Mouse (Mus musculus) activated CD4-positive, CD25-positive, alpha-beta regulatory T cell, adult 4 months (primary cell): Measurements from ENCODE around the gene Ift20. TPM values are rescaled to one million over a fixed set of nuclear protein-coding genes. Genes with fewer than 3 reads are reported as not detected.
"Not testable (repeated sequence)": the region's sequence is repeated elsewhere in the genome, so short reads cannot be mapped to it uniquely, and the experiment has no call there.

ENCODE experiments used
- ATAC-seq: one replicate; pipeline ENCODE4 v1.8.0; 2017
- polyA plus RNA-seq, 2 experiments: library from polyadenylated mRNA; unstranded; fragments of 100-300 nt; shearing (Covaris generic); gene quantifications; one replicate each; pipeline ENCODE4 v1.2.1; 2017

The Ift20 gene
- polyA plus RNA-seq, 2 experiments from 2014 or later, result 114 to 134 TPM

DNA sequence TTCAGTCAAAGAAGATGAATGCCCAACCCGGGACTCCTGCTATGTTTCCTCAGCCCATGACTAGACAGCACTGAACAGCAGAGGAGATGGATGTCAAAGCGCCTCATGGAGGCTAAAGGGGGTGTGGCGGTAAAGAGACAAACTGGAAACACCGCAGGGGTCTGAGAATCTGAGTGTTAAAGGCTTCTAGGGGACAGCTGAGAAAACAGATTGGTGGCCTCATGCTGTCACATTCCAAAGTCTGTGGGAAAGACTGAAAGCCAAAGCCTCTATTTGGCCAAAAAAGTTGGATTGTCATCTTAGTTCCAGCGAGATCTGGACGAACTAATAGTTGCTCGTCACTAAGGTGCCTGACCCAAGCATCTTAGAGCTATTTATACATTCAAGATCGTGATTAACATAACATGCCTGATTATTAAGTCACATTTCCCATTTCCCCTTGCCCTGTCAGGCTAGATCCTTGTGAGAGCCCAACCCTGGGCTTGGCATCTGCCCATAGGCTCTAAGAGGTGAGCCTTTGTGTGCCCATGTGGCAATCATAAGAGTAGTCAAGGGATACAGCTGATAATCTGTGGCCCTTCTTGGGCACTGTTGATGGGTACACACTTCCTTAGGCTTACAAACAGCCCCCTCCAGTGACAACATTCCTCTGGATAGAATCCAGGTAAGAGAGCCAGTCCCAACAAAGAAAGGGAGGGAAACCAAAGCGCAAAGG is 12.8 kb upstream of the Ift20 start:
- ATAC-seq, result no peak

GRCm38 (mm10) chr11:78524838-78525237 is 11.3 kb upstream of the Ift20 start:
- no peak for ATAC-seq

GRCm38 (mm10) chr11:78528714-78529113 is 7.4 kb upstream of the Ift20 start:
- no peak for ATAC-seq

- no peak for ATAC-seq
These were observed 6.2 kb upstream of the Ift20 start for GRCm38 (mm10) chr11:78530001-78530400.

DNA sequence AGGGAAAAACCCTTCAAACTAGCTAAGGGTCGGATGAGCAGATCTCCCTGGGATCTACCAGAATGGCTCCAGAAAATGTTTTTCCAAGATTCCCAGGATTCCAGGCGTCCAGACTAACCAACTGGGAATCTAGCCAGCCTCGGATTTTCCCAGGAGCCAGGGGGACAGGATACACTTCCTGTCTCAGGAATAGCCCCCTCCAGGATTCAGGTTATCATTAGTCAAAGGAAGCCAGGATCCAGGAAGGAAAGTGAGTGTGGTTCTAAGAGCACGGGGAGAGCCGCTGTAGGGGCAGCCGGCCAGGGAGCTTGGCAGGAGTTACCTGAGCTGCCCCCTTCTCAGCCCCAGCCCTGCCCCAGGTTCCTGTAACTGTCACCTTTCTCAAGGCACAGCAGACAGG is 5.1 kb upstream of the Ift20 start:
- no peak for ATAC-seq

- not testable (repeated sequence) for ATAC-seq
These were observed 4.6 kb upstream of the Ift20 start for GRCm38 (mm10) chr11:78531515-78531914.

GRCm38 (mm10) chr11:78534516-78534915 is 1.6 kb upstream of the Ift20 start:
- no peak for ATAC-seq

DNA sequence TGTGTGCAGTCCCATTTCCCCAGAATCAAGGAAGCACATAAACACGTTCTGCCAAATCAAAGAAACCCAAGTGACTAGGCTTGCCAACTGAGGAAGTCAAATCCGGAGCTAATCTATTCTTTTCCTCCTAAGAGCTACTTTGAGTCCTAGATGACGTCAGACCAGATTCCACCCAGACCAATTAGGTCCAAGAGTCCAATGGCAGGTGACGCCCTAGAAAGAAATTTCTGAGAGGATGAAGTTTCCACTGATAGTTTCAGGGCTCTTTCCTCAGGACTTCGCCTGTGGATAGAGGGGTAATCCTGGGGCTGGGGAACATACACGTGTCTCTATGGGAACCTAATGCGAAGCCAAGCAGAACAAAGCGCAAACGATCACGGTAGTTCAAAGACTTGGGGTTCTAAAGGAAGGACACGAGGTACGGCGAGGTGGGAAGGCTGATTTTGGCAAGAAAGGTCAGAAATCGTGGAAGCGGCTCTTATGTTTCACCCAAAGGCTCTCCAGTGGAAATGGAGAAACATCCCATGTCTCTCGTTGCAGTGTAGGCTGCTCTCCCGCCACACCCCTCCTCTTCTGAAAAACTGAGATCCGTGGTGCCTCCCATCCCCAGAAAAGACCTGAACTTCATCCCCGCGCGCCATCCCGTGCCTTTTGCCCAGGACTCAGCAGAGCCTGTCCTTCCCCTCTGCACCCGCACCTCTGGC is 633 bp upstream of the Ift20 start:
- peak; percentile 2 for ATAC-seq

DNA sequence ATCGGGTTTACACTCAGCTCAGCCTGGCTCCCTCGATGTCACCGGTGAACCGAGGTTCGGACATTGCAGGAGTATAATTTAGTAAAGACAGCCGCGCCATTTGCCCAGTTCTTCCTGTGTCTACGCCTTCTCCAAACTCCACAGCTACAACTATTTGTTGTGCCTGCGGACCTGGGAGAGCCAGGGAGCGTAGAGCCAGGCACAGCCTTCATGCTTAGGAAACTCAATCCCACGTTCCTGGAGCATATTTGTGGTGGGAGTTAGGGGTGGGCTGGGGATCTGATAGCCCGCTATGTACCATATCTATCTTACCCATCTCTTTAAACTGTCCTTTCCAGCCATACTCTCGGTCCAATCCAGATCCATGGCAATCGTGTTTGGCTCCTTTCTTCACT is 526 bp downstream of the Ift20 start:
- no peak for ATAC-seq

DNA sequence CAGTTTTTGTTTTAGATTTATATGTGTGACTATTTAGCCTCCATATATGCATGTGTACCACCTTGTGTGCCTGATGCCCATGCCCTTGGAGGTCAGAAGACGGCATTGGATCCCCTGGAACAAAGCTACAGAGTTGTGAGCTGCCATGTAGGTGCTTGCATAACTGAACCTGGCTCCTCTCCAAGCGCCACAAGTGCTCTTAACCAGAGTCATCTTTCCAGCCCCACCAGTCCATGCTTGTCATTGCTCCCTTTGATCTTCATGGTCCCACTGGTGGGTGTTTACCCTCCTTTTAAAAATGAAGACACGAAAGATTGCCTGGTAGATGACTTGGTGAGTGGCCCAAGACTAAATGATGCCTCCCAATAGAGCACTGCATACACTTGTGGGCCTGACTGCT is 4.2 kb downstream of the Ift20 start:
- ATAC-seq, result no peak

GRCm38 (mm10) chr11:78544449-78545111 is 8.4 kb downstream of the Ift20 start:
- no peak for ATAC-seq

DNA sequence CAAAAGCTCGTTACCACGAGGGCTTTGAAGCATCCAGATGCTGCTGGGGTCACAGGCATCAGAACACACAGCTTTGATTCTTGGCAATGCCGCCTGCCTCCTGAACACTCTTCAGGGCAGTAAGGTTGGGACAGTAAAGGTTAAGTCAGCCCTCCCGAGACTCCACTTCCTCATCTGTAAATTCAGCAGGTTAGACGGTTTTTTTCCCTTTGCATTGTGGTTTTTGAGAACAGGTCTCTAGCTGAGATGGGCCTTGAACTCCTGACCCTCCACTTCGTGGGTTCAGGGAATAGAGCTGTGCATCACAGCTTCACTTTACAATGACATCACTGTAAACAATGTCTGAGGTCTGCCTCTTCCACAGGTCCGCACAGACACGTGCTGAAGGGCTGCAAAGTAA is 9.0 kb downstream of the Ift20 start:
- no peak for ATAC-seq

GRCm38 (mm10) chr11:78547718-78548460 is 11.7 kb downstream of the Ift20 start:
- no peak for ATAC-seq

DNA sequence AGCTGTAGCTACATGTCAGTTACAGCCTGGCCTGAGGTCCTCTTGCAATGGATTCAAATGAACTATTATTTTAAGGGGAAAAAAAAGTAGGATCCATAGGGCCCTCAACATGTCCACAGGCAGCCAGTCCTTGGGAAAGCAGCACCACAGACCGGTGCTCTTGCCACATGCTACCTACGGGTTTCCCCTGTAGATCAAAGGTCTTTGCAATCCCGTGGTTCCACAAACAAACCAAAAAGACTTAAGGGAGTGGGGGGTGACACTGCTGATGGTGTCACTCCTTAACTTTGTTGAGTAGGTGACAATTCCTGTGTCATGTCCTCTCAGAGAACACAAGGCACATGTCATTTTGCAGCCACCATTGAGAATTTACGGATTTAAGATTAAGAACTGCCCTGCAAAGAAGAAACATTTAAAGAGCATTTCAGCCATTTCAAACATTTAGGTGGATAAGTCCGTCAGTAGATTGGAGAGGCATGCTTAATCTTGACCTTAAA is 13.4 kb downstream of the Ift20 start:
- no peak for ATAC-seq

DNA sequence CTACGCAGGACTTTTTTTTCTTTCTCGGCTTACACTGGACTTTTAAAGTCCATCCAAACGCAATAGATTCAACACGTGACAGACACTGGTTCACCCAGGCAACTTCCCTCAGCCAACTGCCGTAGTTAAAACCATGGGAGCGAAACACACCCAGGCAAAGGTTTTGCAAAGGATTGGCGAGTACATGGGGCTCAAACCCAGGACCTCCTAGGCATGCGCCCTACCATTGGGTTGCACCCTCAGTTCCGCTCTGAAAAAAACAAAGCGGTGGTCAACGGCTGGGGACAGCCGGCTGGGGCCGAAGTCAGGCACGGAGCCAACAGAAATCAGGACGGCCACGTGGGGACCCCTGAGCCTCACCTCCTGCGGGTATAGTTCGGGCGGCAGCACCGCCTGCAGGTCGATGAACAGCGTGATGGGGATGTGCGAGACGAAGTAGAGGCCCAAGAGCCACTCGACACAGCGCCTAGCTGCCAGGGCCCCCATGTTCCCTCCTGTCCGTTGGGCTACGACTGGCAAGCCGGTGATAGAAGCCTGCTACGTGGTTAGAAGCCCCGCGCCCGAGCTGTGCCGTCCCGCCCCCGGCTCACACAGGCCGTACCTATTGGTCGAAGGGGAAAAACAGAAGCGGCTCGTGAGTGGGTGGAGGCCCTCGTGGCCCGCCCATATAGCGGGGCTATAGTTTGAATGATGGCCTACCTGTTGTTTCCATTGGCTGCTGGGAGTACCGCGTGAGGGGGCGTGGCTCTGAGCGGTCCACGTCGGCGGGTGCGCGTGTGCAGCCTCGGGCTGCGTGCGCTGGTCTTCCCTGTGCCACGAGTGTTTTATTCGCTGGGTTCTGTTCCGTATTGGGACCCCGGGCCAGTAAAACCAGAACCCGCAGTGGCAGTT is 14.3 kb downstream of the Ift20 start, which contains the start of gene Tmem97:
Tmem97 (minus strand) TSS at position 610 of the 891 bp plus-strand sequence.
- peak; percentile 100 for ATAC-seq

DNA sequence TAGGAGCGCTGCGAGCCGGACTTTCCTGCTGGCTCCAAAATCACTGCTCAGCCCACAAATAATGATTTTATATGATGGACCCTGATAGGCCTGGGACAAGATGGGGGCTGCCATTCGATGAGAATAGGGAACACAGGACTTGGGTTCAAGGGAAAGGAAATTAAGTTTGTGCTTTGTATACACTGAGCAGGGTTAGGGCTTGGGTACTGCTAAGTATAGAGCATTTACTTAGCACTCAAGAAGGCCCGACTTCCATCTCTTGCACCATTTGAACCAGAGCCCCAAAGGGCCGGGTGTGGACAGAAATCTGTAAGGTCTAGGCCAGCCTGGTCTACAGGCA is 14.9 kb downstream of the Ift20 start:
- ATAC-seq, result no peak

DNA sequence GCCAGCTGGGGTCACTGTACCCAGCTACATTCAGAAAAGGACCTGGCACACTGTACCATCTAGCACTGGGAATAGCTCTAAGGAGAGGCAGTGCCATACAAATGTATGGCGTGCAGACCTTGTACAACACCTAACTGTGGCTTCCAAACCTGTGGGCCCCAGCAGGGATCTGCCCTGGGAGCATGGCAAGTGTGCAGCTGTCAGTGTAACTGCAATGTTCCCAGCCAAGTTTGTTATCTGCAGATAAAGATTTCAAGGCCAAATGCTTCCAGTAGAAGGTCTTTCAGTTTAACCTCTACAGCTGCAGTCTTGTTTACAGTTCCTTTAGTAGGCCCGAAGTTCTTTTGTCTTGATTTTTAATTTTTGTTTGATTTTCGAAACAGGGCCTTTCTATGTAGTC is 19.5 kb downstream of the Ift20 start:
- no peak for ATAC-seq

DNA sequence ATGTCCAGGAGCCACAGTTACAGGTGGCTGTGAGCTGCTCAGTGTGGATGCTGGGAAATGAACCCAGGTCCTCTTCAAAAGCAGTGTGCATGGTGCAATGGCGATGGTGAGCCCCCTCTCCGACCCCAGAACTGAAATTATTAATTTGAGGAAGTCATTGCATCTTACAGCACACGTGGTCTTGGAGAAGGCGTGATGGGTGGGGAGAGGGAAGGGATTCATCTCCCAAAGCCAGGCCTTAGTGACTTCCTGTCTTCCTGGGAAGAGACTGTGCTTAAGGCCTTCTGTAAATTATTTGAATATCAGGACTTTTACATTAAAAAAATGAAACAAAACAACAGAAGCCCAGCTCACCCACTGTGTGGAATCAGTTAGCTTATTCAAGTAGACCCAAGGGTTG is 19.9 kb downstream of the Ift20 start:
- no peak for ATAC-seq

GRCm38 (mm10) chr11:78557241-78557640 is 21.1 kb downstream of the Ift20 start:
- ATAC-seq, result no peak

- no peak for ATAC-seq
These were observed 24.3 kb downstream of the Ift20 start for GRCm38 (mm10) chr11:78560447-78560846.

DNA sequence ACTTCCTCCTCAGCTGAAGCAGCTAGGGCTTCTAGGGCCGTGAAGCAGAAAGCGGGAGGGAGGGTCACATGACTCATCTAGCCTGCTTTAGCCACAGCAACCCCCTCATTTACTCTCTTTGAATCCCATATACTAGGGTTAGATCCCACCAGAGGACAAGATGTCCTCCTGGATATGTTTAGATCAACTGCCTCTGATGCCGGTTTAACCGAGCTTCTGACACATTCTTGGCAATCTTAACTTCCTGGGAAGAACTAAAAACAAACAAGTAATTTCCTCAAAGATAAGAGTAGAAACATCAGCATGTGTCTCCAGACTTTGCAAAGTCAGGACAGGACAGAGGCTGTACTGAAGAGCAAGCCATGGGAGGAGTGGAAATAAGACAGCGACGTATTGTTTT is 30.6 kb downstream of the Ift20 start:
- no peak for ATAC-seq

- ATAC-seq, result no peak
These were observed 31.5 kb downstream of the Ift20 start for GRCm38 (mm10) chr11:78567614-78568013.
